Mouse (Mus musculus): Measurements from ENCODE around the gene Ldb2. TPM values are rescaled to one million over a fixed set of nuclear protein-coding genes. Genes with fewer than 3 reads are reported as not detected.

The Ldb2 gene
- total RNA-seq (2015) (not detected in 2 replicates), total RNA-seq (2017) (not detected in 2 replicates)

GRCm38 (mm10) chr5:44799053-44799860 lies at the start of gene Ldb2:
Ldb2 (minus strand) TSS chr5:44799680.
- no peak for ATAC-seq (ENCODE audit: poor library complexity, severe bottlenecking)

GRCm38 (mm10) chr5:44831287-44831686 lies 31.8 kb upstream of the Ldb2 start:
- peak; percentile 27; the same call in 1 of the 2 replicates for ATAC-seq (ENCODE audit: poor library complexity, severe bottlenecking)

DNA sequence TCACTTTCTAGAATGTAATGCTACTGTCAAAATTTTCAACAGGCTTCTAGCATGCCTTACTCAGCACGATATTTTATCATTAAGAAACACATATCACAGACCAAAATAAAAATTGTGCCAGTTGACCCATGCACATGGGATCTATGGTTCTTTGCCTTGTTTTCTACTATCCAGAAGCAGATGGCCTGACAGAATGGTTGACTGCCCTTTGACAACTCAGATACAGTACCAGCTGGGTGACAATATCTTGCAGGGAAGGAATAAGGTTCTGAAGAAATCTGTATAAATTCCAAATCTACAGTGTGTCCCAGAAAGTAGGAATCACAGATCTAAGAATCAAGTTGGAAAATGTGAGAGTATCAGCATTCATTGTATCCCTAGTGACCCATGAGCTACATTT lies 16.0 kb upstream of the Ldb2 start:
- ATAC-seq (ENCODE audit: poor library complexity, severe bottlenecking), result no peak

- no peak for ATAC-seq (ENCODE audit: poor library complexity, severe bottlenecking)
These were observed 6.5 kb upstream of the Ldb2 start for GRCm38 (mm10) chr5:44805960-44806359.

GRCm38 (mm10) chr5:44801100-44801499 lies 1.6 kb upstream of the Ldb2 start:
- ATAC-seq (ENCODE audit: poor library complexity, severe bottlenecking), result no peak

- ATAC-seq (ENCODE audit: poor library complexity, severe bottlenecking), result no peak
These were observed 381 bp upstream of the Ldb2 start for GRCm38 (mm10) chr5:44799861-44800260.

GRCm38 (mm10) chr5:44798493-44798892 lies 987 bp downstream of the Ldb2 start:
- ATAC-seq (ENCODE audit: poor library complexity, severe bottlenecking), result no peak

DNA sequence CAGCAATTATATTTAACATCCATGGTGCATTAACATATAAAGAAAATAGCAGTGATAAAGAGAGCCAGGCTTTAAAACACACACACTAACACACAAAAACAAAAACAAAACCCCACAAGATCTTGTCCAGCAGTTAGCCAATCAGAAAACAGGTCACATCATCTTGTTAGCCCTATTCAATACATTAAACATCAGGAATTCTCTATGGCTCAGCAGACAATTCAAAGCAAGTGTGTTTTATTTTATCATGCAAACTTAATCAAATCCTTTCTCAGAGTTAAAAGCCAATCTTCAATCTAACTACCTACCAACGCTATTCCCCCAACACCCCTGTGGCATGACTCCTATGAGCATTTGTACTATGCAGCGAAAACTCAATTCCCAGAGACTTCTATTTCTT lies 1.4 kb downstream of the Ldb2 start:
- no peak for ATAC-seq (ENCODE audit: poor library complexity, severe bottlenecking)

DNA sequence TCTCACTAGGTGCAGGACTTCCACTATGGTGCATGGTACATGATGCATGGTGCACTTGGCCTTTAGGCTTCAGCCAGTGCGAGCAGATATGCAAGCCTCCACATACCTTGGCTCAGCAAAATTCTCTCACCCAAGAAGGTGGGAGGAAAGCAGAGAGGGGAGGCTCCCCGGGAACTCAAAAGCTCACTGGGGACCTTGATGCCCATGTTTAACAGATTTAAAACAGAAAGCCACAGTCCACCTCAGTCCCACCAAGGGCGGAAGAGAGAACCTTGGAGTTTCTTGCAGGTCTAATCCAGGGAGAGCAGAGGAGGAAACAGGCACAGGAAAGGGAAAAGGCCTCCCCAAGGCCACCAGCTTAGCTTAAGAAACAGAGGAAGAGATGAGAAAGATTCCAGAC lies 14.9 kb downstream of the Ldb2 start:
- no peak for ATAC-seq (ENCODE audit: poor library complexity, severe bottlenecking)

GRCm38 (mm10) chr5:44779340-44779739 lies 20.1 kb downstream of the Ldb2 start:
- ATAC-seq (ENCODE audit: poor library complexity, severe bottlenecking), result no peak

GRCm38 (mm10) chr5:44768472-44768871 lies 31.0 kb downstream of the Ldb2 start:
- ATAC-seq (ENCODE audit: poor library complexity, severe bottlenecking), result no peak

DNA sequence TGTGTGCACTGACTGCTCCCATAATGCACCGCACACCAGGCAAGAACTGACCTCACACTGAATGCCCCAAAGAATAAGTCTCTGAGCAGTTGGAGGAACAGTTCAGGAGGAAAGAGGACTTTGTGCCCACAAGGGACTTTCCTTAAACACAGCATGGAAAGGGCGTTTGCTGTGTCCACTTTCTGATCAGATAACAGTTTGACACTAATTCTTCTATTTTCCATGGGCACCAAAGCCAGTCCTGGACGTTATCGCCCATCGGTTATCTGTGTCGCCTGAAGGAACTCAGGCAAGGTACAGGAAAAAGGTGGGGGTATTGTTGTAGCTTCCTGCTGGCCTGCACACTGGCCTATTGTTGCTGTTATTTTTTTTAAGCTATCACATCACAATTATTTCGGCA lies 34.6 kb downstream of the Ldb2 start:
- no peak for ATAC-seq (ENCODE audit: poor library complexity, severe bottlenecking)

DNA sequence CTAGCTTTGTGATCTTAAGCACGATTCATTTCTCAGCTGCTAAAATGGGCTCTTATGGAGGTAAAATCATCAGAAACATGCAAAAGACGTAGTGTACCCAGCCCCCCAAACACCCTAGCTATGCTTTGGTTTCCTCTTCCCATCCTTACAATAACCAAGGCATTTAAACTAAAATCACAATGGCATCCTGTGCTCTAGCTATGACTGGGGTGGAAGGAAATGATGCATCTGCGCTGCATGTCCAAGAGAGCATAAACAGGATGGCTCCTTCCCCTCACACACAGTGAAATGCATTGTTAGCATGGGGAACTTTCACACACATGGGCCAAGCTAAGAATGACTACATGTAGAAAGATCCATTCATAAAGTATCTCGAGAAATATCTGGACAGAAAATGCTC lies 40.3 kb downstream of the Ldb2 start:
- ATAC-seq (ENCODE audit: poor library complexity, severe bottlenecking), result no peak

GRCm38 (mm10) chr5:44754156-44754910 lies 45.1 kb downstream of the Ldb2 start:
- ATAC-seq (ENCODE audit: poor library complexity, severe bottlenecking), result no peak

DNA sequence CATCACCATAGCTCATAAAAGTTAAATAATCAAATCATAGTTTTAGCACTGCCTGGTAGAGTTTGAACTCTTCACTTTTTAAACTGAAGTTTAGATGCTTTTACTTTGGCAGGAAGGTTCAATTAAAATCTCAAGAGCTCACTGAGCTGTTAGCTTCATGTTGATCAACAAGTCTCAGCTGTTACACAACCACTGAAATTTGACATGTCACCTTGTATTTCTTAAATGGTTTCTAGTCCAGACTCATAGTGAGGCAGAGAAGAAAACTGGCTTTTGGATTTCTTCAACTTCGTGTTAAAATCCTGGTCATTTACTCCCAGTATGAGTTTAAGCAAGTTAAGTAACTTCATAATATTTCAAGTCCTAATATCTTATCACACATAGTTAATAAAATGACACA lies 53.8 kb downstream of the Ldb2 start:
- no peak for ATAC-seq (ENCODE audit: poor library complexity, severe bottlenecking)

DNA sequence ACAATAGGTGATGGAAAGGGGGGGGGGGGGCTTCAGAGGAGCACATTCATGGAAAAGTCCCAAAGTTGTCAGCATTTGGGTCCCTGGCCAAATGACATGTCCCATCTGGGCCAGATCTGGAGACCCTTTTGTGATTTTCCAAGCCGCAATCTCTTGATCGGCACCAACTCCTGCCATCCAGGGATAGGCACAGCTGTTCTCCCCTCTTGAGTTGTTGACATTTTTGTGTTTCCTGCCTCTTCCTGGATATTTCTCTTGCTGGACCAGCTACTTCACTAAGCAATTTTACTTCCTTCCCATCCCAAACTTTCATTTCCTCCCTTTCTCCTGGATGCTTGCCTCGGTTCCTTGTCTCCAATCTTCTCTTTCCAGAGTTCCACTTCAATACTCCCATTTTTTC lies 63.1 kb downstream of the Ldb2 start:
- no peak for ATAC-seq (ENCODE audit: poor library complexity, severe bottlenecking)

GRCm38 (mm10) chr5:44734131-44734723 lies 65.3 kb downstream of the Ldb2 start:
- ATAC-seq (ENCODE audit: poor library complexity, severe bottlenecking), result no peak

GRCm38 (mm10) chr5:44729646-44730310 lies 69.7 kb downstream of the Ldb2 start:
- ATAC-seq (ENCODE audit: poor library complexity, severe bottlenecking), result no peak

DNA sequence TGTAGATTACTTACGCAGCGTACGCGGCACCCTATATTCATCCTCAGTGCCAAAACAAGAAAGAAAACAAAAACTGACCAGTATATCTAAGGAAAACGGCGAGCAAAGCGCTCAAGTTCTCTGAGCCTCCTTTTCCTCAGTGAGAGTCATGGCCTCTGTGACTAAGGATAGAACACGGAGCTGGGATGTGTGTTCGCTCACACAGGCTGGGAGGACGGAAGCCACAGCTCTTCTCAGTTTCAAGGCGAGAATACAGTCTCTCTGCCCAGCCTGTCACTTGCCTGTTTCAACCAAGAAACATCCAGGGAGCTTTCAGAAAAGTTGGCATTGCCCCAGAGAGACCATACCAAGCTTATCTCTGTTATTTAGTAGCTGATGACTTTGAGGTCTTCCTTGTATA lies 71.5 kb downstream of the Ldb2 start:
- ATAC-seq (ENCODE audit: poor library complexity, severe bottlenecking), result no peak

DNA sequence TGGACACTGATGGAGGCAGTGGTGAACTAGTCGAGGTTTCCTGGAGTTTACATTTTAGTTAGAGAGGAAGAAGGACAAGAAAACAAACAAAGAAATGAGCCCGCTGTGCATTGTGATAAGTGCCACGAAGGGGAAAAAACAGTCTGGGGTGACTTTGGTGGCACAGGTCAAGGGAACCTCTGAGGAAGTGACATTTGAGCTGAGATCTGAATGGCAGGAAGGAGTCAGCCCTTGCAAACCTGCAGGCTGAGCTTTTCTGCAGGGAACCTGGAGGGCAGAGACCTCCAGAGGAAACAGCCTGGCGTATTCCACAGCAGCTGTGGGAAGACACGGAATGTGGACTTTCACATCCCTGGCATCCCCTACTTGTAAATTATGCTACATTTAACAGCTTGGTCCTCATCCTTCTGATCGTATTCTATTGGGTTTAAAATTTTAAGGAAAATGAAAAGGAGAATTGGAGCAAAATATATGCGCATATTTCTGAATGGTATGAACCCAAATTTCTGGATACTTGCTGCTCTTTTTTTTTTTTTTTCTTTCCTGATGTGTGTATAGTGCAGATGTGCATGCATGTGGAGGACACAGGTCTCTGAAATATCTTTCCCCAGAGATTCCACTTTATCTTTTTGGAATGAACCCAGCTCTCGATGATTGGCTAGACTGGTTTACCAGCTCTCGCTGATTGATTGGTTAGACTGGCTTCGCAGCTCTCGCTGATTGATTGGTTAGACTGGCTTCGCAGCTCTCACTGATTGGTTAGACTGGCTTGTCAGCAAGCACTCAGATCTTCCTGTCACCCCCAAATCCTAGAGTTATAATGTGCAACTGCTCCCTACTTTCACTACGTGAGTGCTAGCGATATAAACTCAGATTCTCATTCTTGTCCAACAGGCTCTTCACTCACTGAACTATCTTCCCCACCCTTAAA lies 72.7 kb downstream of the Ldb2 start:
- no peak for ATAC-seq (ENCODE audit: poor library complexity, severe bottlenecking)

Data from megakaryocyte, adult 5-6 weeks (primary cell).